Mouse (Mus musculus): ENCODE data around the gene Nampt.
"Not testable (repeated sequence)": the region's sequence is repeated elsewhere in the genome, so short reads cannot be mapped to it uniquely, and the experiment has no call there.

The Nampt gene

DNA sequence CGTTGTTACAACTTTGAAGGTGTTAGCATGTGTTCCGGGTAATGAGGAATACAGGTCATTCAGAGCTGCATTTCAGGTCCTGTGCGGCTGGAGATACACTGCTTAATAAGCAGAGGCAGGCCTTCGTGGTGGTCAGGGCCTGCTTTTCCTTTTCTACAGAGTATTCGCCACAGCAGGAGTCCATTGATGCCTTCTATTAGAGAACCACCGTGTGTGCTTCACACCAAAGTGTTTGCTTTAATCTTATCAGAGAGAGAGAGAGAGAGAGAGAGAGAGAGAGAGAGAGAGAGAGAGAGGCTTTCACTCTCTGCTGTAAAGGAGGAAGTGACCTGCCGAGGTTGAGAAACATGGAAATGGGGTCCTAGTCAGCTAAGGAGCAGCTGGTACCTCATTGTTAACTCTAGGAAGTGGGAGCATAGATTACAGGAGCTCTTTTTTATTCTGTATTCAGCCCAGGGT, 22.1 kb downstream of the Nampt start:
- DNase-seq (ENCODE audit: low spot score in 2 of 2), result no peak

DNA sequence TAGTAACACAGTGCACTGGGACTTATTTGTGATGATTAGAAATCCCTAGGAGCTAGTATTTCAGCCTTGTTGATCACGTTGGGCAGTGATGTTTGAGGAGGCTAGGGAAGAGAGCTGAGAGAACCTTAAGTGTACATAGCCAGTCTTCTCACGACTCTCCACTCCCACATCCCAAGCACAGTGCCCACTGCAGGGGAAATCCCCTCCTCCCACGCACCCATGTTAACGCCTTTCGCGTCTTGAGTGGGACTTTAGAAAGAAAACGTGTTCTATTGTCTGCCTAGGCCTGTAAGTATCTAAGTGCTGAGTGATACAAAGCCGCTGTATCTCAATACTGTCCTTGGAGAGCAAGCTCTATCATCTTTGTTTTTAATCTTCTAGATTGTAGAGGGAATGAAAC, 27.0 kb downstream of the Nampt start:
- DNase-seq (ENCODE audit: low spot score in 2 of 2), result no peak

DNA sequence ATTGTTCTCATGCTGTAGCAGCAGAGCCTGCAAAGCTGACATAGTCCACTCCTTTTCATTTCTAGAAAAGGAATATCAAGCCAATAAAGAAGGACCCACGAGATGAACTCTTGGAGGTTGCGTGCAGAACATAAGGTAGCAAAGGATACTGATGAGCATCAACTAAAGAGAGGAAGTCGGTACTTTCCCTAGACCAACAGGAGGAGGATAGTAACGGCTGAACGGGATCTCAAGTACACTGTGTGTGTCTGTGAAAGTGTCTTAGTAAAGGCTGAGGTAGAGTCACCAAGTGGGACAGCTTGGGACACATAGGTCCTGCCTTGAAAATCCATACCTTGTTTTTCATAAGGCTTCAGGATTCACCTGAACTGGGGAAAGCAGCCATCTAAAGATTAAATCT, 34.4 kb downstream of the Nampt start:
- no peak for DNase-seq (ENCODE audit: low spot score in 2 of 2)

DNA sequence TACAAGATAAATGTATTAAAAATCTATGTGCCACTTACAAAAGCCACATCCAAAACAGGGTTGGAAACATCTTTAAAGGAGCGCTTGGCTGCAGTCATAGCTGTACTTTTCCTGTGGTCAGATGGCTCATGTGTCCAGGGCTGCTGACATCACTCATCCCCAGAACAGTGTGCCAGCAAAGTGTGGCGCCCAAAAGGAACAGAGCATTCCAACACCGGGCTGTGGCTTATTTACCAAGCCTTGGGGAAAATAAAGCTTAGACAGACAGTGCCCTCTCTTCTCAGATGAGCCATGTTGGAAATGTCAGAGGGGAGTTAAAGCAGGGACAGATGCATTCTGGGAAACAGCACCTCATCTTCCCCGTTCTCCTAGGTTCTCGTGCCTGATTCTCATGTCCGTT, 35.5 kb downstream of the Nampt start:
- DNase-seq (ENCODE audit: low spot score in 2 of 2), result no peak

DNA sequence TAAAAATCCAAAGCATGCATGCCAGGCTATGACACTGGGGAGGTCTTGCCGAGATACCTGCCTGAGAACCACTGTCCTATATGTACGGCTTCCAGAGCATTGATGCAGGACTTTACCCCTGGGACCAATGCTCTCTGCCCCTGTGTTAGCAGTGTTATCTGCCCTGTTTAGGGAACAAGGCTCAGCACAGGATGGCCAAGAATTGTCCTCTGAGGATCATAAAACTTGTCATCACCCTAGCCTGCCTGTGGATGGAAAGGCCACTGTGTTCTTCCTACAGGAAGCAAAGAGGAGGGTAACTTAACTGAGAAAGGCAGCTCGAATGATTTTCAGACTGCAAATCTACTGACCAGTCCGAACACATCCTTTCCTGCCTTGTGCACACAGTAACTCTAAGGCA, 36.1 kb downstream of the Nampt start:
- DNase-seq (ENCODE audit: low spot score in 2 of 2), result no peak

DNA sequence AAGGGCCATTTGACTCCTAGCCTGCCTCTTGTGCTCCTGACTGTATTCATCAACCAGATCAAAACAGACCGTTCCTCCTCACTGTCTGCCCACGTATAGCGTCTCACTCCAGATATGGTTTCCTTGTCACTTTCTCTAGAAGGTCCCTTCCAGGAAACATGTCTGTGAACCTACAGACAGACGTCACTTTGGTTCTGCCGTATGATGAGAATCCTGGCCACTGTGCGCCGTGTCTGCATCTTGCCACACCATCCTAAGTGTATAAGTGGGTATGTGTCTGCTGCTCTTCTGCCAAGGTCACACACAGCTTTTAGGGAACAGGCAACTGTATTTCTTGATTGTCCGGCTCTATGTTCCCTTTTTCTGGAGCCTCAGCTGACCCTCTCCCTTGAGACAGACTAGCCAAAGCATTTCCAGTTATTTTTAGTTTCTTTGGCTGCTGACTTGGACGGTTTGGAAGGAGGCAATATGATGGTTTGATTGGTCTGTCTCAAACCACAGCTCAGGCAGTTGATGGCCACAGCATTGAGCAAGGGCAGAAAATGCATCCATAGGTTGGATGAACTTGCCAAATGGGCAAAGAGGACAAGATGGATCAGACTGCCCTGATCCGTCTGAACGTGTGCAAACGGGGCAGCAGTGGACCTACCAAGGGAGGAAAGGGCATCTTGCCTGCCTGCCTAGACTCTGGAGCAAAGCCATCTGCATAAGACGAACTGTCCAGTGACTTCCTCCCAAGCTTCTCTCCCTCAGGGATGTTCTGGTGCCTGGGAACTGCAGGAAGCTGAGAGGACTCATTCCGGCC, 37.6 kb downstream of the Nampt start:
- no peak for DNase-seq (ENCODE audit: low spot score in 2 of 2)

DNA sequence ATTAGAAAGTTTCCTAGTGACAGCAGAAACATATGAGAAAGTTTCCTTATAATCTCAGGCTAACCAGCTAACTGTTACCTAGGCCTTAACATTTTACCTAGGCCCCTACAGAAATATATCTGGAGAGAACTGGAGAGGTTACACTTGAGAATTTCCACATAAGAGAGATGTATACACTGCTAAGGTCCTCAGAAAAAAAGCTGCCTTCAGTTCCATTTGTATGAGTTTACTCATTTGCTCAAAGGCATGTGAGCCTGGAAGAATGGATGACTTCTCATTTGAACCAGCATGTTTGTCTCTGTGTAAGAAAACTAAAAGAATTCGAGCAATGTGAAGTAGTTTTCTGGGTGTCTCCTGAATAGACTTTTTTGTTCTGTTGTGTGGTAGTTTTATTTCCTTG, 39.1 kb downstream of the Nampt start:
- no peak for DNase-seq (ENCODE audit: low spot score in 2 of 2)

DNA sequence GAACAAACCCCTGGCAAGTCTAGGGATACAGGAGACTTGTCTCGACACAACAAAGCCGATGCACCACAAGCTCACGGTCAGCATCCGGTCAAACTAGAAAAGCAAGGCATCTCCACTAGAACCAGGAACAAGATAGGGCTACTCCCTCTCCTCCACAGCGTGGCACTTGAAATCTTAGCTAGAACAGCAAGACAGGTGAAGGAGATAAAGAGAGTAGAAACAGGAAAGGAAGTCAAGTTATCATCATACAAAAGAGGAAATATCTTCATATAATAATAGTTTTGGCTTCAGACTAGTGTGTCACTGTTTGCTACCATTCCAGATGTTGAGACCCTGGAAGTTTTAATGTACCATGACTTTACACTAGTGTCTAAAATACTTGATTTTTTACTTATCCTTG, 41.5 kb downstream of the Nampt start:
- no peak for DNase-seq (ENCODE audit: low spot score in 2 of 2)

DNA sequence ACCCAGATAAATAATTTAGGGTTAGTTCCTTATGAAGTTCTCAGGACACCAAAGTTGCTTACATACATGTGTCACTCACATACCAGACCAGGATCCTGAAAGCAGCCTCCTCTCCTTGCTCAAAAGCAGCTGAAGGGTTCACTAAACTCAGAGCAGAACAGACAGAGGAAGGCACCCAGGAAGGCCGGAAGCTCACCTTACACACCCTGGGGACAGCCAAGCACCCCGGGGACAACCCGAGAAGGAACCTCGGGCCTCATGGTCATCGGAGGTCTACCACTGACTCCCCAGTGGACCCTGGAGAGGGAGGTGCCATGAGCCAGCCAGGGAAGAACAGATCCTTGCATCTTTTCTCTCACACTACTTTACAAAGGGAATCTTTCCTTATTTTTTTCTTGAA, 51.5 kb downstream of the Nampt start:
- DNase-seq (ENCODE audit: low spot score in 2 of 2), result no peak

DNA sequence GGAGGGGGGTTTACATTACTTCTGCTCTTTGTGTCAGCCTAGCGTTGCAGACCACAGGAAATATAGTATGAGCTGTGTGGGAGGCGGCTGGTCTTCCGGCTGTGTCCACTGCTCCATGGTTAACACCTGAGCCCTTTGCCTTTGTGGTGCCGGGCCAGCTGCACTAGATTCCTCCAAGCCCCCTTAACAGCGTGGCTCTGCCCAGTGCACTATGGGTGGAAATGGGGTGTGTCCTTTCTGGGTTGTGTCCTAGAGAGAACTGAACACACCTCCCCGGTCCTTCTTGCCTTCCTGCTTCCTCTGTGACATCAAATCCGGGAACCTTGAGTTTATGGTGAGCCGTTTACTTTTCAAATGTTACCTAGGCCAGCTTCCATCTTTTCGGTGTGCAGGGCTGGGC, 58.2 kb downstream of the Nampt start:
- no peak for DNase-seq (ENCODE audit: low spot score in 2 of 2)

DNA sequence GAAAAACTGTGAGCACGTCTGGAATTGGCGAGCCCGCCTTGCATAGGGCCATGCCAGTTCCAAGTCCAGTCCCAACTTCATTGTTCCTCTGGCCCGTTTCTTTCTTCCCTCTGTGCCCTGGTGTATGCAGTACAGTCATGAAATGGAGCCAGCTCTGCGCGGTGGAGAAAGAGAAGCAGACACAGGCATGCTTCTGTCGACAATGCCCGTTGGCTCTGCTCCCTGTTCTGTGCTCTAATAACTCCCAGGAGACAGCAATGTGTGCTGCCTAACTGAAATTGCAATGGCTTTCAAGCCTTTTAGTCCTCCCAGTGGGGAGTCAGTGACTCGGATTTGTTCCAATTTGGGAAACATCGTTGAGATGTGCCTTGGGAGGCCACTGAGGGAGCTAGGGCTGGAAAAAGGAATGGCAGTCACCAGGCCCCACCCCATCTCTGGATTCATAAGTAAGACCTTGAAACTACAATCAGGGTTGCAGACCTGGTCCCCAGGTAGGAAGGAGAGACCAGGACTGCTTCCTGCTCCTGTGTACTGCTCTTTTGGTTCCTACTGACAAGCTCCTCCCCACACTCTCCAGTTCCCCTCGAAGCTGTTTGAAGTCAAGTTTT, 58.7 kb downstream of the Nampt start:
- no peak for DNase-seq (ENCODE audit: low spot score in 2 of 2)

DNA sequence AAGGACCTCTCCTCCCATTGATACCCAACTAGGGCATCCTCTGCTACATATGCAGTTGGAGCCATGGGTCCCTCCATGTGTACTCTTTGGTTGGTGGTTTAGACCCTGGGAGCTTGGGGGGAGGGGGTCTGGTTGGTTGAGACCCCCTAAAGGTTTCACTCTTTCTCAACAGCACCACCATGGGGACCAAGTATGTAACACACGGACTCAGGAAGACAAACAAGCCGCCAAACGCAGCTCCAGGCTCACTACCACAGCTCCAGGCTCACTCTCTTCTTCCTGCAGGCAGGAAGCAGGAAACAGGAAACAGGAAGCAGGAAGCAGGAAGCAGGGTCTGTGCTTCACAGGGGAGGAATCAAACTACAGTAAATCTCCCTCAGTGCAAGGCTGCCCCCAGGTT, 60.0 kb downstream of the Nampt start:
- no peak for DNase-seq (ENCODE audit: low spot score in 2 of 2)

DNA sequence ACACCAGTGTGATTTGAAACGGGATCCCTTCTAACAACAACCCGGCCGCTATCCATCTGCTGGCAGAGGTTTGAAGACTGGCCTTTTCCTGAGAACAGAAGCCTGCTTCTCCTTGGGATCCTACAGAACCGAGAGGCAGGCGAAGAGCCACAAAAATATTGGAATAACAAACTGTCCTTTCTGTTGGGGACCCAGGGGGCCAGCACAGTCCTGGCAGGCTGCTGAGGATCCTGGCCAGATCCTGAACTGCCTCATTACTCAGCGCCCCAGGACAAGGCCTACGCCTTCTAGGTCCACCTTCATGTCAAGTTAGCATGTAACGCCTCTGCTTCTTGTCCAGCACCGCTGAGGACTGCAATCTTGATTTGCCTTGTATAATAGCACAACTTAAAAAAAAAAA, 65.0 kb downstream of the Nampt start:
- DNase-seq (ENCODE audit: low spot score in 2 of 2), result no peak

DNA sequence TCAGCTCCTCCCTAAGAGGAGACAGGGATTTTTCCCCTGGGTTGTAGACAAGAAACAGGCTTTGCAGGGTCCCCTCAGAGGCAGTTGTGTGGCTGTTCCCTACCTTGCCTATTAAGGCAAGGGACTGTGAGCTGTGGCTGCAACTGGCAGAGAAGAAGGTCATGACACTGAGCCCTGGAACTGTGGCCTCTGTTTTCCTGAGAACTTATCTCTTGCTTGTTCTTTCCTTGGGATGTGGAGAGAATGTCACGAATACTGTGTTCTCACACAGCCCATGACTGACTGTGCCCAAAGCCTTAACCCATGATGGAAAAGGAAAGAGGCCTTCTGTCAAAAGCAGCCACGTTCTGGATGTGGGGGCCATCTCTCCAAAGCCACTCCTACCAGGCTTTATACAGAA, 65.7 kb downstream of the Nampt start:
- DNase-seq (ENCODE audit: low spot score in 2 of 2), result no peak

DNA sequence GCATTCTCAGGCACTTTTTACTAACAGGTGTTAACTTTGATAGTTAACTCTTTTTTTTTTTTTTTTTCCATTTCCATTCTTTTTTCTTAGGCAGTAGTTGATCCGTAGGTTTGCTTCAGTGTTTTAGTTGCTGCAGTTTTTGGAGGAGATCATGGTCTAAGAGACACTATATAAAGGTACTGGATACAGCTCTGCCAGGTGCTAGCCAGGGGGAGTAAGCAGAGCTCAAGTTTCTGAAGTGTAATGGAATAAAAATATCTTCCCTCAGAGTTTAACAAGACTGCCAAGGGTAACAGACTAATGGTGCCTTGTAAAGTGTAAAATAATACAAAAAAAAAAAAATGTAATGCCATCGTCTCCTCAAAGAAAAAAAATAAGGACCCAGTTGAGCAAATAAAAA, 67.0 kb downstream of the Nampt start:
- DNase-seq (ENCODE audit: low spot score in 2 of 2), result no peak

DNA sequence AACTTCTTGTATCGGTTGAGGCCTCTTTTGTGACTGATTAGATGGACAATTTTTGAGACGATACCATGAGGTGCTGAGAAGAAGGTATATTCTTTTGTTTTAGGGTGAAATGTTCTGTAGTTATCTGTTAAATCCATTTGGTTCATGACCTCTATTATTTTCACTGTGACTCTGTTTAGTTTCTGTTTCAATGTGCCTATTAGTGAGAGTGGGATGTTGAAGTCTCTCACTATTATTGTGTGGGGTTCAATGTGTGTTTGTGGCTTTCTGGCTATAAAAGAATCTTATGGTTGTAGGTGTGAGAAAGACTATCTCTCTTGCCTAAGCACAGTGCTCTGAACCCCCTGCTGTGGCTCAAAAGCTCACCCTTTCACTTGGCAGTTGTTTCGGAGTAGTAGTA, 68.9 kb downstream of the Nampt start:
- DNase-seq (ENCODE audit: low spot score in 2 of 2), result no peak

DNA sequence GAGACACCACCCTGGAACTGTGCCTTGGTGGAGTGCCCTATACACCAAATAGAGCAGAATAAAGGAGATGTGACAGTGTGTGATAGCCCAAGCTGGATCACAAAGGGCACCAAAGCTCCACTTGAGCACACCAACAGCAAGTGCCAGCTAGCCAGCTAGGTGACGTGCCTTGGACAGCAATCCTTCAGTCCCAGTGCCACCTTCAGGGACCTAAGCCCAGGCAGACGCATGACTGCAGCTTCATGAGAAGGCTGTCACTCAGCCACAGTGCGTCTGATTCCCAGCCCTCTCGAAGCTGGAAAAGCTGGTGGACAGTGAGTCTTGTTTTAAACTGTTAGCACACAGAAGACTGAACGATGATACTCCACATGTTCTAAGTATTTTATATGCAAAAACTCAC, 70.5 kb downstream of the Nampt start:
- no peak for DNase-seq (ENCODE audit: low spot score in 2 of 2)

DNA sequence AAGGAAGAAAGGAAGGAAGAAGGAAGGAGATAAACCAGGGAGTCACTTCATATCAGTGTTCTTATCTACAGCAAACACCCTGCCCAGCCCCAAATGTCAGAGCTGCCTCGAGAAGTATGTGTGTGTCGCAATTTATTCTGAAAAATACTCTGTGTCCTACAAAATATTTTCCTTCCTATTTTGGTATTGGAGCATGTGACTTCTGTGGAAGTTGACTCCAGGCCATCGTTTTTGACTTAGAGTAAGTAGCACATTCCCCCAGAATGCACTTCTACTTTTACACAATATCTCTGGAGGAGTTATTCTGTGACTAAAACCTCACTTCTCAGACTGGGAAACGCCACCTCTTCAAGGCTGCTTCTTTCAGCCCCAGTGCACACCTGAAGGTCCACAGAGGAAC, 71.1 kb downstream of the Nampt start:
- no peak for DNase-seq (ENCODE audit: low spot score in 2 of 2)

DNA sequence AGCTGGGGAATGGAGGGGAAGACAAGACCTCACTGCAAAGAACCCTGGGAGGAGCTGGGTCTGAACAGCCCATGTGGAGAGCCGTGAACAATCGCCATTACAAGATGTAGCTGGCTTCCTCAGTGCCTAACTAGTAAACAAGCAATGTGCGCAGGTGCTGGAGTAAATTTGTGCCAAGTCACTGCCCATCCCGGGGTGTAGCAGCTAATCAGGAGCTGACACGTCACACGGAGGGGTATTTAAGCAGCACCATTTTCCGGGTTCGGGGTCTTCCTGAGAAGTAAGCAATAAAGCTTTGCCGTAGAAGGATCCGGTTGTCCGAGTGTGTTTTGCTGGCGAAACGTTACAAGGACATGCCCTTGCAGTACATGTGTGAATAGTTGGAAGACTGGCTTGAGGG, 71.9 kb downstream of the Nampt start:
- not testable (repeated sequence) for DNase-seq (ENCODE audit: low spot score in 2 of 2)

DNA sequence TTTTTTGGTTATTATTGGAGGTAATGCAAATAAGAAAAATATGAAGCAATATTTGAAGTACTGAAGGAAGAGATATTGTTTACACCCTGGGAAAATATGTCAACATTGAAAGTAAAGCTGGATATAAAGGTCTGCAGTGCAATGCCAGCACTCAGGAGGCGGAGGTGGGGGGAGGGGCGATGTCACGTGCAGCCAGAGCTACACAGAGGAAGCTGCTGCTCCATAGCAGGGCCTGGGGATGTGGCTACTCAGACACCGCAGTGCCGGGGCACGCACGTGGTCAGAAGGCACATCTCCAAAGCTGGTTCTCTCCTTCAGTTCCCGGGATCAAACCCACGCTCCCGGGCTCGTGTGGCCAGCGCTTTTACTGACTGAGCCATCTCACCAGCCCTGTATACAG, 73.9 kb downstream of the Nampt start:
- DNase-seq (ENCODE audit: low spot score in 2 of 2), result no peak

DNA sequence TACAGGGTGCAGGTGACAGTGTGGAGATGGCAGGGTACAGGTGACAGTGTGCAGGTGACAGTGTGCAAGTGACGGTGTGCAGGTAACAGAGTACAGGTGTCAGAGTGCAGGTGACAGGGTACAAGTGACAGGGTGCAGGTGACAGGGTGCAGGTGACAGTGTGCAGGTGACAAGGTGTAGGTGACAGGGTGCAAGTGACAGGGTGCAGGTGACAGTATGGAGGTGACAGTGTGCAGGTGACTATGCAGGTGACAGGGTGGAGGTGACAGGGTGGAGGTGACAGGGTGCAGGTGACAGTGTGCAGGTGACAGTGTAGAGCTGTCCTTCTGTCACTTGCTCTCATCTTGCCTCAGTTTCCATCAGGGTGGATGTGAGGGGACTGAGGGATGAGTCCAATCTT, 76.5 kb downstream of the Nampt start:
- DNase-seq (ENCODE audit: low spot score in 2 of 2), result no peak

DNA sequence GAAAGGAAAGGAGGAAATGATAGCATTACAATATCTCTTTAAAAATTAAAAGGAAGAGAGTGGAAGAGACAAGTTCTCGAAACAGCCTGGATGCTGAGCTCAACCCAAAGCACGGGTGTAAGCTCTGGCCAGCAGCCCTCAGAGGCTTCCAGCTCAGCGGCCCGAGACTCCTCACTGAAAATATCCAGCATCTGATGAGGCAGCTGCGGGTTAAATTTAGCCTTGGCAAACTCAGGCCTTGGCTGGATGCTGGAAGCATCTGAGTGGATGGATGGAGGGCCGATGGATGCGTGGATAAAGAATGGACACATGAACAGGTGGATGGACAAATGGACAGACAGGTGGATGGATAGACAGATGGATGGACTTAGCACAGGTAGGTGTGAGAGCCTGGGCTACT, 77.2 kb downstream of the Nampt start:
- DNase-seq (ENCODE audit: low spot score in 2 of 2), result no peak

DNA sequence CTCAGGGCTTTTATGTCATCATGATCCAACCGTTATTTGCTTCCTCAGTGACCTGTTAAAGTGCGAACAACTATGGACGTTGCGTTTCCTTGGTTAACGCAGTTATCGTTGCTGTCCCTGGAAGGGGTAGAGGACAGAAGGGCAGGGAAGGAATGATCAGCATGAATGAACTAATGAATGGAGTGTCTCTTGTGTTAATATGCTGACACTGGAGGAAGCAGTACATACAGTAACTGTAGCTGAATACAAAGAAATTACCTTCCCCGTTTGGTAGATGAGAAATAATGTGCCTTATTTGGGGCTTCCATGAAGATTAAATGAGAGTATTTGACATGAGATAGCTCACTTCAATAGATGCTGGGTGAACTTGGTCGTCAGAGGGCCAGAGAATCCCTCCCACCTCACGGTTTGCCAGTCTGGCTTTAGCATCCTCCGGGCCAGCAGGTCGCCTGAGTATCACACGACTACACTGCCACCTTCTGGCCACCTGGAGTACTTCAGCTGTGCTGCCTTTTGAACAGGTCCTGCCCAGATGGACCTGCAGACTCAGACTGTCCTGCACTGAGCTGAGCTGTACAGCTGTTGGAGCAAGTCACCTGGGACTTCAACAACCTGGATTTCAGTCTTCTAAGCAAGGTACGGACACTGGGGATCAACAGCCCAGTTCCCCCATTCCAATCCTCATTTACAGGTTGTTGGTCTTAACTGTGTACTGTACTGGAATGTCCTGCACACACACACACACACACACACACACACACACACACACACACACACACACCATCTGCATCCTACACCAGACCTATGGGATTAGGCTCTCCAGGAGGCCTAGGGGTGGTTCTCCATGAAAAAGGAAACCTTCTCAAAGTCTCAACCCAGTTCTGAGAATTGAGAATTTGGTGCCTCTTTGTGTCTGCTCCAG, 78.1 kb downstream of the Nampt start:
- DNase-seq (ENCODE audit: low spot score in 2 of 2), result peak; percentile 86 to 94

Measured in frontal cortex, postnatal 25 days (tissue).